Mouse (Mus musculus): ENCODE data around the gene C1qbp.

- TF ChIP-seq POLR2A (IDR thresholded peaks at IDR 0.05; ENCODE audit: borderline replicate concordance, insufficient read depth, low read length) = no peak
- no peak for TF ChIP-seq CTCF (IDR thresholded peaks at IDR 0.05; ENCODE audit: borderline replicate concordance, insufficient read depth, low read depth, low read length)
Measured at GRCm38 (mm10) chr11:70970560-70971540, 12.0 kb downstream of the C1qbp start.
